Mouse (Mus musculus) CD4-positive naive resting alpha-beta T cell, adult 57 days (primary cell): ENCODE data around the gene Enpp6. TPM values are rescaled to one million over a fixed set of nuclear protein-coding genes. Genes with fewer than 3 reads are reported as not detected.

ENCODE experiments used
- total RNA-seq: library from RNA; stranded (reverse); gene quantifications from one replicate; pipeline ENCODE4 v1.2.4, GENCODE M21; 2023

Enpp6 gene
- not detected for total RNA-seq

GRCm38 (mm10) chr8:46986386-46987140 is at the start of gene Enpp6:
Gene Enpp6, plus strand, starts transcription at chr8:46986887.

Other genes starting within 250 kb of the Enpp6 start
- gene Irf2, start 247.2 kb upstream of the Enpp6 start, total RNA-seq, result 169 TPM